Mouse (Mus musculus) MN1 (cell line): Measurements from ENCODE around the gene Lor.

Source experiments
- DNase-seq: peaks from one replicate; pipeline ENCODE4 v3.0.0-alpha.2; 2016; ENCODE audit warnings: low spot score

The Lor gene

DNA sequence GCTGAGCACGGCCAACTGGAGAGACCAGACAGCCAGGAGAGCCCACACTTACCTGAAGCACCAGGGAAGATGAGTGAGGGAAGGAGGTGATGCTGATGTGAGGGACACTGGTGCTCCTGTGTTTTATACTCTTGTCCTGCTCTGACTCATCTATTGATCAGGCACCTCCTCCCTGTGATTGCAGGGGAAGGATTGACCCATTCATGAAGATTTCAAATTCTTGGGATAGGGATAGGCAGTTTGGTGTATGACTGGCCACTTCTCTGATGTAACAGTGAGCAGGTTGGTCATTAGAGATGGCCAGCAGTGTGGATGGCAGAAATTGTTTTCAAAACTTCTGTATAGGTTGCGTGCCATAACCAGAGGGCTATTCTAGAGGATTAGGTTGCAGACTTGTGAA, at the start of gene Lor:
Lor (minus strand) TSS at position 101 of the 400 bp plus-strand sequence.
- no peak for DNase-seq

- no peak for DNase-seq
Observed at GRCm38 (mm10) chr3:92123847-92124246, 40.9 kb upstream of the Lor start, which contains the start of gene Prr9. Gene Prr9 (minus strand): TSS chr3:92123947.

DNA sequence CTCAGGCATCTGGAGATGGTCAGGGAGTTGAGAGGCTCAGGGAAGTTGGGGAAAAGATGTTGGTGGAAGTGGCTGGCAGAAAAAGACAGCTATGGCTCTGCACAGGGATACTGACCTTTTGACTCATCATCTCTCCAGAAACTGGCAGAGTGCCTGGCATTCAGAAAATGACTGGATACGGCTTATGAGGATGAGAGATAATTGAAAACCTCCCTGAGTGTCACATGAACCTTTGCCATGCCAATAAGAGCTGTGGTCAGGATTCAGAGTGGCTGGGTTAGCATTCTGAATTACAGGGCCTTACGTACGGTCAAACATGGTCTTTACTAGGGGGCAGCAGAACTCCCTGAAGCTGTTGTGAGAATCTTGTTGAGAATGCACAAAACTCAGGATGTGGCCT, 38.0 kb upstream of the Lor start:
- no peak for DNase-seq

DNA sequence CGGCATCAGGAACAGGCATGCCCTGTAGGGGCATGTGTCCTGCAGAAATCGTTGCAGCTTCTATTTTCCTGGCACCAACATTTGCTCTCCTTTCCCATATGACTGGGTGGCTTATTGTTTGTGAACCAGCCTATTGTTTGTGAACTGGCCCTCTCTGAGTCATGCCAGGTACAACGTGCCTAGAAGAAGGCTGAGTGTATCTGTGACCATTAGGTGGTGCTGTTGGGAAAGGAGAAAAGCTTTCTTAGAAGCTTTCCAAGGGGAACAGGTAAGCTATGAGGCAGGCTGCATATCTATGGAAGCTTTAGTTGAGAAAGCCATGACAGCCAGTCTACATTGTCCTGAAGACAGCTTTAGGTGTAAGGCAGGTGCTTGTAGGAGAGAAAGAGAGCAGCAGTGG, 35.0 kb upstream of the Lor start:
- no peak for DNase-seq

DNA sequence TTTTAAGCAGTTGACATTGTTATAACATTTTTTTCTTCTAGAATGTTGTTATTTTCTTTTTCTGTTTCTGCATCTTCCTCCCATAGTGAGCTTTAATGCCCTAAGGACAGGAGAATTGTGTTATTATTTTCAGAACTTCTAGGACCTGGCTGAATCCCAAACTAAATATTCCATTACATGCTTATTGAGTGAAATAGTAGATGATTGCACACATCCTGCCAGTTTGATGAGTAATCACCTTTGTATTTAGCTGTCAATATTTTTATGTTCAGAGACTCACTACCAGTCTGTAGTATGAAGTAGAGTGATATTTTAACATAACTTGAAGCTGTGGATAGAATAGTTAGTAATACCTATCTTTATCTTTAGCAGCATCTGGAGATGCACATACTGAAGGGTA, 28.6 kb upstream of the Lor start:
- DNase-seq: no peak

DNA sequence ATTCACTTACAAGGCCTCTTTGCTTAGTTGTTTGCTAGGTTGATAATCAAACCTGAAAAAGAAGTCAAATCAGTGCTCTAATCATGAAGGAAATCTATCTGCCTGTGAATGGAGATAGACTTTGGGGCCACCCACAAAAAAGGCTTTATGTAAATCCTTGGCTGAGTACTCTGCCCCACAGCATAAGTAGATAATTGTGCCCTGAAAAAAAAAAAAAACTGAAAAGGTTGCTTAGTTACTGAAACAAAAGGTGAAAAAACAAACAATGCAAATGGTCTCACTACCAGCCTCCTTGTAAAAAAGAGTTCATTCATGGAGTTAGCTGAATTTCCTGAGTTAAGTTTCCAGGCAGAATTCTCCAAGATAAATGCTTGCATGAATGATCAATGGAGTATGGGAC, 27.8 kb upstream of the Lor start:
- DNase-seq: no peak

DNA sequence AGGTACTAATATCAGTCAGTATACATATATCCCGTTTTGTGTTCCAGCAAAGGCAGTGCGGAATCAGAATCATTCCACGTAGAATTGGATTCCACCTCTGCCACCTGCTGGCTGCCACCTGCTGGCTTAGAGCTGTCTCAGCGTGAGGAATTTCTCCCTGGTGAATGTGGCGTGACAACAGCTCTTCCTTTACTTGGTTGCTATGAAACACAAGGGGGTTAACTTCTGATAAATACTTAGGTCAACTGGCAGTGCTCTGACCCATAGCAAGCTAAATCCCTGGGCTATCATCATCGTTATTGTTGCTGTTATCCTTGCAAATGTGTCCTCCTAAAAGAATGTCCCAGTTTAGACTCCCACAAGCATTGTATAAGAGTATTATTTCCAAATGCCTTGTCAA, 23.6 kb upstream of the Lor start:
- no peak for DNase-seq

DNA sequence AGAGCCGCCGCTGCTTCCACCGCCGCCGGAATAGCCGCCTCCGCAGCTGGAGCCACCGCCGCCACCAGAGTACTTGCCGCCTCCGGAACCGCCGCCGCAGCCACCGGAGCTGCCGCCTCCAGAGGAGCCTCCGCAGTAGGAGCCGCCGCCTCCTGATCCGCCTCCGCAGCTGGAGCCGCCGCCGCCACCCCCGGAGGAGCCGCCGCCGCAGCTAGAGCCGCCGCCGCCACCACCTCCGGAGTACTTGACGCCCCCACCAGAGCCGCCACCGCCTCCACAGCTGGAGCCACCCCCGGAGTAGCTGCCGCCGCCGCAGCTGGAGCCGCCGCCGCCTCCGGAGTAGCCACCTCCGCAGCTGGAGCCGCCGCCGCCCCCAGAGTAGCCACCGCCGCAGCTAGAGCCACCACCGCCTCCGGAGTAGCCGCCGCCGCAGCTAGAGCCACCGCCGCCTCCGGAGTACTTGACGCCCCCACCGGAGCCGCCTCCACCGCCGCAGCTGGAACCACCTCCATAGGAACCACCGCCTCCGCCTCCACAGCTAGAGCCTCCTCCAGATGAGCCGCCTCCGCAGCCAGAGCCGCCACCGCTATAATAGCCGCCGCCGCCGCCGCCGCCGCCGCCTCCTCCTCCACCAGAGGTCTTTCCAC, 1.5 kb downstream of the Lor start:
- DNase-seq: no peak

DNA sequence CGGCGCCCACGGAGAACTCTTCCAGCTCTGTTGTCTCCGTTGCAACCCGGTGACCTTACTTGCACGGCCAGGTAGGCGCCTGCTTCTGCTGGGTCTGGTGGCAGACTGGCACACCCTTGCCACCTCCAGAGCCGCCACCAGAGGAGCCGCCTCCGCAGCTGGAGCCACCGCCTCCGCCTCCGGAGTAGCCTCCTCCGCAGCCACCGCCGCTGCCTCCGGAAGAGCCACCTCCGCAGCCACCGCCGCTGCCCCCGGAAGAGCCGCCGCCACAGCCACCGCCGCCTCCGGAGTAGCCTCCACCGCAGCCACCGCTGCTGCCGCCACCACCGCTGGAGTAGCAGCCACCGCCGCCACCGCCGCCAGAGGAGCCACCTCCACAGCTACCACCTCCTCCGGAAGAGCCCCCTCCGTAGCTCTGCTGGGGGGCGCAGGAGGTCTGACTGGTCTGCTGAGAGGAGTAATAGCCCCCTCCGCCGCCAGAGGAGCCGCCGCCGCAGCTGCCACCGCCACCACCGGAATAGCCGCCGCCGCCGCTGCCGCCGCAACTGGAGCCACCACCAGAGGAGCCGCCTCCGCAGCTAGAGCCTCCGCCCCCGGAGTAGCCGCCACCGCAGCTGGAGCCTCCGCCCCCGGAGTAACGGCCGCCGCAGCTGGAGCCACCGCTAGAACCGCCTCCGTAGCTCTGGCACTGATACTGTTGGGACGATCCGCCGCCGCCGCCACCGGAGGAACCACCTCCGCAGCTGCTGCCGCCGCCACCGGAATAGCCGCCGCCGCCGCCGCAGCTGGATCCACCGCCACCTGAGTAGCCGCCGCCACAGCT, 2.3 kb downstream of the Lor start:
- no peak for DNase-seq

- DNase-seq: no peak
Observed at GRCm38 (mm10) chr3:92050382-92051054, 32.4 kb downstream of the Lor start.

DNA sequence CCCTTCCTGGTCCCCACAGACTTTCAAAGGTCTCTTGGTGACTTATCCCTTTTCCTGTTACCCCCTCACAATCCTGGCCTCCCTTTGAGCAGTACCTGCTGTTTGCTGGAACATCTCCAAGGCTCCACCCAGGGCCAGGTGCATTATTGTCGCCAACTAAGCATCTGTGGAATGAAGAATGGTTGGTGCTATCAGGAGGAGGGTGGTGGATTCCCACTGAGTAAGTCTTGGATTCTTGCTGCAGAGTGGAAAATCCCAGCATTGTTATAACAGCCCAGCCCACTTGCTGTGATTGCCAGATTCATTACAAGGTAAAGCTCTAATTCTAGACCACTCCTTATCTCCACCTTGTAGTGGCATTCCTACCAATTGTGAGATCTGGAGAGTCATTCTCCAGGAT, 49.0 kb downstream of the Lor start:
- no peak for DNase-seq

DNA sequence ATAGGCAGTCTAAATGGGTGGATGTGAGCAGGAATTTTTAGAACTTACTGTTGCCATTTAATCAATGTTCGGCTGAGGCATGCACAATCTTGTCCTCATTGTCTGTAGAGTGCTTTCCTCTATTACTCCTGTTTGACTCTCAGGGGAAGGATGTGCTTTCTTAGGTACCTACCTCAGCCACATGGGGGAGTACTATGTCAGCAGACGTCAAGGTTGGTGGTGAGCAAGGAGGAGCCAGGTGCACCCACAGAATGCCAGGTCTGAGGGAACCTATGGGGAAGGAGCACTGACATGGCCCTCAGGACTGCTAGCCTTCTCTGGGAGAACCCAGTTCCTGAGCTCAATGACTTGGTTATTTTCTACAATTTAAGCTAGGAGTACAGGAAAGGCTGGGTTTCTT, 49.7 kb downstream of the Lor start:
- DNase-seq: no peak
